Mouse (Mus musculus) thymus, adult 2 months (tissue): ENCODE results near the gene Shf.

Experiments
- CTCF ChIP-seq: fragments of 200-500 bp; IDR thresholded peaks from 2 replicates; pipeline ENCODE4 v1.5.1; 2012; ENCODE audit warnings: mild to moderate bottlenecking, control low read depth, low read length, moderate library complexity, borderline replicate concordance; ENCODE audit not compliant: control insufficient read depth, poor library complexity, insufficient read depth; ENCODE audit errors: extremely low read depth
- POLR2A ChIP-seq: fragments of 200-500 bp; IDR thresholded peaks from 2 replicates; pipeline ENCODE4 v1.6.1; 2012; ENCODE audit warnings: mild to moderate bottlenecking, low read length, control low read depth, moderate library complexity; ENCODE audit not compliant: control insufficient read depth, poor library complexity, insufficient read depth; ENCODE audit errors: extremely low read depth

- TF ChIP-seq CTCF (no peak), POLR2A (no peak)
Measured at GRCm38 (mm10) chr2:122332222-122332621, 36.7 kb downstream of the Shf start.
